Mouse (Mus musculus): ENCODE results near the gene Zfand2b. TPM values are rescaled to one million over a fixed set of nuclear protein-coding genes. Genes with fewer than 3 reads are reported as not detected.

Gene Zfand2b
- polyA plus RNA-seq, 1 experiment from 2014 or later: 42.9 TPM

DNA sequence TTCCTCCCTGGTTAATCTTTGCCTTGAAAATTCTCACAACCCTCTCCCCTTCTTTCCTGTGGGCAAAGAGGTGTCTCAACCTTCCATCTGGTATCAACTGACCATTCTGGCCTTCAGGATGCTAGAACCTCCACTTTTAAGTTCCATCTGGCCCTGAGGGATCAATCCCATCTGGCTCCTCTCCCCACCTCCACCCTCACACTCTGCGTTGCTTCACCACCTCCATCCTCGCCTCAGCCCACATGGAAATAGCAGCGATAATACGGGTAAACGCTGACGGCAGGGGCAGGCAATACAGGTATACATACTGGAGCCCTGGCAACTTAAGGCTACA, 49.4 kb downstream of the Zfand2b start:
- H3K36me3 ChIP-seq (ENCODE audit: control insufficient read depth, insufficient read depth, low read length): peaks cover 10% of the 10 kb centered on the region
- no peaks in the 10 kb centered on the region for H3K9me3 ChIP-seq (ENCODE audit: control insufficient read depth, low read length)
- peak overlapping the region; percentile 63; the same call in 1 of the 2 replicates for H3K9ac ChIP-seq (ENCODE audit: low read length)
- WGBS: 3% methylated on average over 6 of the region's 6 CpGs
- peak overlapping the region; percentile 97 for H3K4me2 ChIP-seq (ENCODE audit: low read depth, low read length)
- peak overlapping the region; percentile 54 for H3K4me3 ChIP-seq (ENCODE audit: low read length)
- H3K27me3 ChIP-seq (ENCODE audit: control insufficient read depth, insufficient read depth, low read depth, low read length): peaks cover 29% of the 10 kb centered on the region
- H3K27ac ChIP-seq (ENCODE audit: low read length): no peak overlapping the region; the same call in 1 of the 2 replicates
- no peak for ATAC-seq (ENCODE audit: low read depth)
- H3K4me1 ChIP-seq (replicated peaks; ENCODE audit: control insufficient read depth, insufficient read depth, low read length): peaks cover 12% of the 10 kb centered on the region

DNA sequence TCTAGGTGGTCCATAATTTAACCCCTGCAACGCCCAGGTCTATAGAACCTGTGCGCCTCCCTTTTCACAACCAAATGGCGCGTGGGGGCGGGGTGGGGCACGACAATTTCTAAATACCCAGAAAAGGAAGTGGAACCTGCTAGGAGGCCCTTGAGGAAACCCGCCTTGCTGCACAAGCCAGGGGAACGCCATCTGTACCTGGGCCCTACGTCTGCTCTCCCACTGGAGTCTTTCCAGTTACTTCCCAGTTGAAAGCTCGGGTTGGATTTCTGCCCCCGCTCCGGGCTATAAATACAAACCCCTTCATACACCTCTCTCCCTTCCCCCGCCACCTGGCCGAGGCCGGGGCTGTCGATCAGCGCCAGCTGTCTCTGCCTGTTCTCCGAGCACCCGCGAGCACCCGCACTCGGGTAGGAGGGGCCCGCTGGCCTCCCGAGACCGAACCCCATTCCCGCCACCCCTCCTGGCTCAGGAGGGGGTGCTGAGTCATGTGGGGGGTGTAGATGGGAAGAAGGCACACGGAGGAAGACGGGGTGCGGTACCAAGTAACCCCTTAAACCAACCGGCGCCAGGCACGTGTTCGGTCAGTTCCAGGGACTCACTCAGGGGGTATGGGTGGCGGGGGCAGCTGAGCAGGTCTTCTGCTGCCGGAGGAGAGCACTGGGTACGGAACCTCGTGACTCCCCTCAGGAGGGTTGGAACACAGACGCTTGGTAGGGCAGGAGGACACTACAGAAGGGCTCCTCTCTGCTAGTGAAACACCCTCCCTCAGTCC, 50.0 kb downstream of the Zfand2b start:
- Histone ChIP-seq H3K27me3 (ENCODE audit: control insufficient read depth, insufficient read depth, low read depth, low read length) (peaks cover 29% of the 10 kb centered on the region), H3K4me3 (ENCODE audit: low read length) (peak overlapping the region; percentile 54), H3K9ac (ENCODE audit: low read length) (peak overlapping the region; percentile 63), H3K4me1 (replicated peaks; ENCODE audit: control insufficient read depth, insufficient read depth, low read length) (peaks cover 12% of the 10 kb centered on the region), H3K36me3 (ENCODE audit: control insufficient read depth, insufficient read depth, low read length) (peaks cover 7% of the 10 kb centered on the region), H3K9me3 (ENCODE audit: control insufficient read depth, low read length) (no peaks in the 10 kb centered on the region), H3K4me2 (ENCODE audit: low read depth, low read length) (peak overlapping the region; percentile 97), H3K27ac (ENCODE audit: low read length) (peak overlapping the region; percentile 52)
- WGBS: under 1% methylated on average over 38 of the region's 38 CpGs
- ATAC-seq (ENCODE audit: low read depth): peak; percentile 63

DNA sequence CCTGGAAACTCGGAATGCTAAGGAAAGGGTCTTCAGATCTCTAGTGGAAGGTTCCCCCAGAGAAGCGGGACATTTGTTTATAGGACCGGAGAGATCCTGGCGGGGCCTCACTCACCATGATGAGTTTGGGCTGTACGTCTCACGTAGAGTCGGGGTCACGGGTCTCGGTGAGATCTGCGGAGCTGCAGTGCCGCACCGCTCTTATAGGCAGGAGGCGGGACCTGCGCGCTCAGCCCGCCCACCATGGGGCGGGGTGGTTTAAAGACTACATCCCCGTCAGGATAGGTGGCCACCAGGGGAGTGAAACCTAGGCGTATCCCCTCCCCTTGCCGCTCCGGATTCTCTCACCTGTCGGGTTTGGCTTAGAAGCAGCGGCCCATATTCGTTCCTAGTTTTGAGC, 50.6 kb downstream of the Zfand2b start:
- H3K4me2 ChIP-seq (ENCODE audit: low read depth, low read length): peak overlapping the region; percentile 97
- no peaks in the 10 kb centered on the region for H3K9me3 ChIP-seq (ENCODE audit: control insufficient read depth, low read length)
- H3K27ac ChIP-seq (ENCODE audit: low read length): no peak overlapping the region
- H3K4me1 ChIP-seq (replicated peaks; ENCODE audit: control insufficient read depth, insufficient read depth, low read length): peaks cover 12% of the 10 kb centered on the region
- H3K27me3 ChIP-seq (ENCODE audit: control insufficient read depth, insufficient read depth, low read depth, low read length): peaks cover 29% of the 10 kb centered on the region
- peak overlapping the region; percentile 54 for H3K4me3 ChIP-seq (ENCODE audit: low read length)
- 0% methylated on average over 24 of the region's 24 CpGs for WGBS
- peaks cover 4% of the 10 kb centered on the region for H3K36me3 ChIP-seq (ENCODE audit: control insufficient read depth, insufficient read depth, low read length)
- ATAC-seq (ENCODE audit: low read depth): peak; percentile 94
- peak overlapping the region; percentile 72 for H3K9ac ChIP-seq (ENCODE audit: low read length)

DNA sequence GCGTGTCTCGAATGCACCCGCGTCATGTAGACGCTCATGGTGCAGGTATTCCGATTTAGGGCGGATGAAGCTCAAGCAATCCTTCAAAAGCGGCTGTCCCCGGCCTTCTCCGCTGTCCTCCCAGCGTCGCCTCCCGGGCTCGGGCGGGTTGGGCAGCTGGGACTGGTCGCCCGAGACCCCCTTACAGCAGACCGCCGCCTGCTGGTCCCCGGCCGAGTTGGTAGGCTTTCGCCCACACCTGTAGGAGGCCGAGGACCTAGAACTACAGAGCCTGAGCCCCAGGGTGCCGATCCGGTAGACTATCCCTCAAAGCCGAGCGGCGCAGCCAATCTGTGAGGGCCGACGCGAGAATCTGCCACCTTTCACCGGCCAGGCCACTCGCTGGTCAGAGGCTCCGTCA, 51.1 kb downstream of the Zfand2b start, which contains the start of gene Tuba4a:
Gene Tuba4a, minus strand, starts transcription at position 335 of the 400 bp plus-strand sequence.
- WGBS: under 1% methylated on average over 34 of the region's 34 CpGs
- Histone ChIP-seq H3K9ac (ENCODE audit: low read length) (peak within 1 kb of the TSS; percentile 72), H3K4me1 (replicated peaks; ENCODE audit: control insufficient read depth, insufficient read depth, low read length) (peaks cover 9% of the 10 kb centered on the region), H3K27ac (ENCODE audit: low read length) (peak within 1 kb of the TSS; percentile 52), H3K4me2 (ENCODE audit: low read depth, low read length) (peak within 1 kb of the TSS; percentile 97), H3K4me3 (ENCODE audit: low read length) (peak within 1 kb of the TSS; percentile 54), H3K9me3 (ENCODE audit: control insufficient read depth, low read length) (no peaks in the 10 kb centered on the region), H3K36me3 (ENCODE audit: control insufficient read depth, insufficient read depth, low read length) (peaks cover 3% of the 10 kb centered on the region), H3K27me3 (ENCODE audit: control insufficient read depth, insufficient read depth, low read depth, low read length) (peaks cover 29% of the 10 kb centered on the region)
- peak; percentile 59 for ATAC-seq (ENCODE audit: low read depth)

Small RNAs within 50 kb of the gene (microRNA-seq; reads per million reads assigned to microRNA genes)
- gene Gm27943: not detected

Other genes starting within 250 kb of the Zfand2b start
- gene Cfap65, start 233.0 kb upstream of the Zfand2b start, polyA plus RNA-seq (2015; fragmentation: Nextera tagmentation; extraction: Ambion mirVana): 2.7 and 2.9 TPM in 2 replicates
- gene Ihh, start 217.0 kb upstream of the Zfand2b start, polyA plus RNA-seq (2015; fragmentation: Nextera tagmentation; extraction: Ambion mirVana): 0.18 and 0.21 TPM in 2 replicates
- gene Nhej1, start 43.4 kb upstream of the Zfand2b start, polyA plus RNA-seq (2015; fragmentation: Nextera tagmentation; extraction: Ambion mirVana): 10.4 and 10.5 TPM in 2 replicates
- gene Slc23a3, start 34.8 kb upstream of the Zfand2b start, polyA plus RNA-seq (2015; fragmentation: Nextera tagmentation; extraction: Ambion mirVana): 0.33 and 0.36 TPM in 2 replicates
- 44.8 and 50.1 TPM in 2 replicates for gene Cnppd1, start 25.9 kb upstream of the Zfand2b start, polyA plus RNA-seq (2015; fragmentation: Nextera tagmentation; extraction: Ambion mirVana)
- gene Retreg2, start 25.9 kb upstream of the Zfand2b start, polyA plus RNA-seq (2015; fragmentation: Nextera tagmentation; extraction: Ambion mirVana): 44.5 and 46.9 TPM in 2 replicates
- gene Abcb6, start 11.7 kb downstream of the Zfand2b start, polyA plus RNA-seq (2015; fragmentation: Nextera tagmentation; extraction: Ambion mirVana): 16.3 and 18.8 TPM in 2 replicates
- gene Ankzf1, start 23.5 kb downstream of the Zfand2b start, polyA plus RNA-seq (2015; fragmentation: Nextera tagmentation; extraction: Ambion mirVana): 23.4 and 24.6 TPM in 2 replicates
- gene Atg9a, start 23.6 kb downstream of the Zfand2b start, polyA plus RNA-seq (2015; fragmentation: Nextera tagmentation; extraction: Ambion mirVana): 26.4 and 29.1 TPM in 2 replicates
- gene Glb1l, start 42.2 kb downstream of the Zfand2b start, polyA plus RNA-seq (2015; fragmentation: Nextera tagmentation; extraction: Ambion mirVana): 19.6 and 21.6 TPM in 2 replicates
- gene Stk16, start 42.2 kb downstream of the Zfand2b start, polyA plus RNA-seq (2015; fragmentation: Nextera tagmentation; extraction: Ambion mirVana): 122 and 127 TPM in 2 replicates
- gene Tuba4a, start 51.2 kb downstream of the Zfand2b start, polyA plus RNA-seq (2015; fragmentation: Nextera tagmentation; extraction: Ambion mirVana): 51.5 and 58.8 TPM in 2 replicates
- gene A630095N17Rik, start 63.5 kb downstream of the Zfand2b start, polyA plus RNA-seq (2015; fragmentation: Nextera tagmentation; extraction: Ambion mirVana): not detected in 2 replicates
- gene Dnajb2, start 67.8 kb downstream of the Zfand2b start, polyA plus RNA-seq (2015; fragmentation: Nextera tagmentation; extraction: Ambion mirVana): 27.6 and 32.7 TPM in 2 replicates
- 0.63 and 0.78 TPM in 2 replicates for gene Ptprn, start 95.9 kb downstream of the Zfand2b start, polyA plus RNA-seq (2015; fragmentation: Nextera tagmentation; extraction: Ambion mirVana)
- gene Resp18, start 109.8 kb downstream of the Zfand2b start, polyA plus RNA-seq (2015; fragmentation: Nextera tagmentation; extraction: Ambion mirVana): 1.6 and 2.1 TPM in 2 replicates
- 118 and 122 TPM in 2 replicates for gene Dnpep, start 149.3 kb downstream of the Zfand2b start, polyA plus RNA-seq (2015; fragmentation: Nextera tagmentation; extraction: Ambion mirVana)
- gene Des, start 191.7 kb downstream of the Zfand2b start, polyA plus RNA-seq (2015; fragmentation: Nextera tagmentation; extraction: Ambion mirVana): 57.1 and 64.0 TPM in 2 replicates
- 38.5 and 38.9 TPM in 2 replicates for gene Speg, start 206.7 kb downstream of the Zfand2b start, polyA plus RNA-seq (2015; fragmentation: Nextera tagmentation; extraction: Ambion mirVana)